Mouse (Mus musculus): Measurements from ENCODE around the gene Cib1. TPM values are rescaled to one million over a fixed set of nuclear protein-coding genes. Genes with fewer than 3 reads are reported as not detected.

Gene Cib1
- 285 and 306 TPM in 2 replicates for polyA plus RNA-seq (2015; fragmentation: Nextera tagmentation; extraction: Ambion mirVana)

DNA sequence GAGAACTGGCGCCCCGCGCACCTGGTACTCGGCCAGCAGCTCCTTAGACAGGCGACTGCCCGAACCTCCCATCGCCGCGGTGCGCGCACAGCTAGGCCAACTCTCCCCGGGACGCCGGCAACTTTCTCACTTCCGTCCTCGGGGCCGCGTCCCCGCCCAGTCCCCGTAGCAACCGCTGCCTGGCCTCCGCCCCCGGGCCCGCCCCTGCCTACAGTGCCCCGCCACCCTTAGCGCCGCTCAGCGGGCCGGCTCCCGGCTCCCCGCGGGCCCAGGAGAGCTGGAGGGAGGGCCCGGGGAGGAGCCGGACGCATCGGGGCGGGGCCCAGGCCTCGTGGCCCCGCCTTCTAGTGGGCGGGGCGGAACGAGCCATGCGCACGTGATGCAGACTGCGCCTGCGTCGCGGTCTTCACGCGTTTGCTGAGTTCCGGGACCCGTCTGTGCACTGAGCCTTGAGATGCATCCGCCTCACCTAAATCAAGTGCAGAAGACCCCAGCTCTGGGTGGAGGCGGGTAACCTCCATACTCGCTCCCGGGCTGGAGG lies at the start of gene Cib1, which contains the start of gene Gdpgp1:
TSS of gene Cib1 (minus strand) at position 325 of the 541 bp plus-strand sequence.
TSS of gene Gdpgp1 (plus strand) at position 377 of the 541 bp plus-strand sequence.
- Histone ChIP-seq H3K4me2 (ENCODE audit: low read depth, low read length) (peak within 1 kb of the TSS; percentile 61), H3K36me3 (ENCODE audit: control insufficient read depth, insufficient read depth, low read length) (0 out of 2 replicates have a peak, but pooled peaks cover 4% of the 10 kb centered on the region), H3K9ac (ENCODE audit: low read depth, low read length) (peak within 1 kb of the TSS; percentile 78), H3K4me3 (ENCODE audit: low read length) (peak within 1 kb of the TSS; percentile 78), H3K27me3 (replicated peaks; ENCODE audit: control insufficient read depth, insufficient read depth, low read length) (no peaks in the 10 kb centered on the region), H3K4me1 (ENCODE audit: control insufficient read depth, insufficient read depth, low read length) (peaks cover 7% of the 10 kb centered on the region), H3K9me3 (ENCODE audit: control insufficient read depth, low read length) (no peaks in the 10 kb centered on the region), H3K27ac (ENCODE audit: low read length) (peak within 1 kb of the TSS; percentile 93)
- WGBS, result under 1% methylated on average over 56 of the region's 56 CpGs
- peak; percentile 99 for ATAC-seq

DNA sequence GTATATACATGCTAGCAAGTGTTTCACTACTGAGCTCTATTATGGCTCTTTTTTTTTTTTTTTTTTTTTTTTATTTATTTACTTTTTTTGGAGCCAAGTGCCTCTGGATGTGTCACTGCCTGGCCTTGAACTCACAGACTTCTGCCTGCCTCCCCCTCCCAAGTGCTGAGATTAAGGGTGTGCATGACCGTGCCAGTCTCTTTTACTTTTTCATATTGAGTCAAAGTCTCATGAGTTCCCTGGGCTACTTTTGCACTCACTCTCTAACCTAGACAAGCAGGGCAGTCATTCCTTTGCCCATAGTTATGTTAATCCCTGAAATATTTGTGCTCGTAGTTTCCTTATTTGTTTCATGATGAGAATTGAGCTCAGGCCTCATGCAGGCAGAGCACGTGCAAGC lies 49.0 kb upstream of the Cib1 start:
- peaks cover 17% of the 10 kb centered on the region for H3K36me3 ChIP-seq (ENCODE audit: control insufficient read depth, insufficient read depth, low read length)
- no peak overlapping the region for H3K4me2 ChIP-seq (ENCODE audit: low read depth, low read length)
- no peak for ATAC-seq
- WGBS, result 83% methylated on average over 3 of the region's 3 CpGs
- no peaks in the 10 kb centered on the region for H3K9me3 ChIP-seq (ENCODE audit: control insufficient read depth, low read length)
- H3K9ac ChIP-seq (ENCODE audit: low read depth, low read length), result no peak overlapping the region
- no peaks in the 10 kb centered on the region for H3K4me1 ChIP-seq (ENCODE audit: control insufficient read depth, insufficient read depth, low read length)
- H3K27me3 ChIP-seq (replicated peaks; ENCODE audit: control insufficient read depth, insufficient read depth, low read length), result no peaks in the 10 kb centered on the region
- H3K4me3 ChIP-seq (ENCODE audit: low read length), result no peak overlapping the region
- no peak overlapping the region for H3K27ac ChIP-seq (ENCODE audit: low read length)

DNA sequence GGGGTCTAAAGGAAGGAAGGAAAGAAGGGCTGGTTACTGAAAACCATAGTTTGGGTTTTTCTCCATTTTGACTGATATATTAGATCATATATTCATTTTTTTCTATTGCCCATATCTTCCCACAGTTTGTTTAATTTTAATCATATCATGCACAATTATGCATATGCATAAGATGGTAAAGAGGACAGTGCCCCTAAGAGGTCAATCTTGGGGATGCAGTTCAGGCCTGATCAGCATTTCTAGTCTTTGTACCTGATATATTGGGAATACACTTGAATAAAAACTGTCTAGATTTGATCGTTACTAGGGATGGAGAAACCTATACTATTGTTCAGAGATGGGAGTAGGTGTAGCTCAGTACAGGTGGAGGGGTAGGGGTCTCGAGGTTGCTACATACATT lies 48.4 kb upstream of the Cib1 start:
- Histone ChIP-seq H3K36me3 (ENCODE audit: control insufficient read depth, insufficient read depth, low read length) (peaks cover 21% of the 10 kb centered on the region; the same call in 1 of the 2 replicates), H3K4me2 (ENCODE audit: low read depth, low read length) (no peak overlapping the region), H3K4me1 (ENCODE audit: control insufficient read depth, insufficient read depth, low read length) (no peaks in the 10 kb centered on the region), H3K4me3 (ENCODE audit: low read length) (no peak overlapping the region), H3K9me3 (ENCODE audit: control insufficient read depth, low read length) (no peaks in the 10 kb centered on the region), H3K9ac (ENCODE audit: low read depth, low read length) (no peak overlapping the region), H3K27ac (ENCODE audit: low read length) (no peak overlapping the region), H3K27me3 (replicated peaks; ENCODE audit: control insufficient read depth, insufficient read depth, low read length) (no peaks in the 10 kb centered on the region)
- WGBS, result 89% methylated on average over 2 of the region's 2 CpGs
- no peak for ATAC-seq

DNA sequence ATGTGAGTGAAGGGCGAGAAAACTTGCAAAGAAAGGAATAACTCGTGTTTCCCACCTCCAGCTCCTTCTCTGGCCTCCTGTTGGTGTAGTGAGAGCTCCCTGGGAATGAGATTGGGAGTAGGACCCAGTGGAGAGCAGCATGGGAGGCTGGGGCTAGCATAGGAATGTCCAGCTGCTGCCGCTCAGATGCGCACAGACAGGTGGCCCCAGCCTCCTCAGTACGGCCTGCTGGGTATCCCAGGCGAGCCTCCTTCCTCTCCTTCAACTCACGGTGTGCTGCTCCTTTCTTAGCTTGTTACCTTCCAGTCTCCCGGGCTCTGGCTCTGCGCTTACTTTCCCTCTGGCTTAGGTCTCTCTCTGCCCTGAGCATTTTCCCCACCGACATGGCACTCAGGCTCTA lies 47.4 kb upstream of the Cib1 start:
- H3K4me2 ChIP-seq (ENCODE audit: low read depth, low read length), result no peak overlapping the region
- H3K4me3 ChIP-seq (ENCODE audit: low read length), result no peak overlapping the region
- no peaks in the 10 kb centered on the region for H3K9me3 ChIP-seq (ENCODE audit: control insufficient read depth, low read length)
- WGBS, result 77% methylated on average over 10 of the region's 10 CpGs
- no peaks in the 10 kb centered on the region for H3K4me1 ChIP-seq (ENCODE audit: control insufficient read depth, insufficient read depth, low read length)
- H3K36me3 ChIP-seq (ENCODE audit: control insufficient read depth, insufficient read depth, low read length), result peaks cover 23% of the 10 kb centered on the region
- H3K9ac ChIP-seq (ENCODE audit: low read depth, low read length), result no peak overlapping the region
- ATAC-seq, result no peak
- H3K27ac ChIP-seq (ENCODE audit: low read length), result no peak overlapping the region
- H3K27me3 ChIP-seq (replicated peaks; ENCODE audit: control insufficient read depth, insufficient read depth, low read length), result no peaks in the 10 kb centered on the region

DNA sequence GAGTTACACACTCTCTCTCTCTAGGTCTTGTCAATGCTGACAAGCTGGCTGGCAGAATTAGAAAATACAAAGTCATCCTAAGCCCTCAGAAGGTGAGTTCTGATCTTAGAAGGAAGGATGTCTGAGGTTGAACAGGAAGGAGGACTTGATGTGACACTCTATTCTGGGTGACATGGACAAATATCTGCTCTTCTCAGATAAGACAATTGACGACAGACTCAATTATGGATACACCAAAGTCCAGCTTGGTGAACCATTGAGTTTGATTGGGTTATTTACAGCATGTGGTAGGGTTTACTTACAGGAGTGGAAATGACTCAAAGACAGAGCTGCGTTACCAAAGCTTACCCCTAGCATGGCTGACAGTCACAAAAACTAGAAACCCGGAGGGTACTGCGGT lies 43.8 kb upstream of the Cib1 start:
- Histone ChIP-seq H3K36me3 (ENCODE audit: control insufficient read depth, insufficient read depth, low read length) (peaks cover 23% of the 10 kb centered on the region), H3K27me3 (replicated peaks; ENCODE audit: control insufficient read depth, insufficient read depth, low read length) (no peaks in the 10 kb centered on the region), H3K4me1 (ENCODE audit: control insufficient read depth, insufficient read depth, low read length) (no peaks in the 10 kb centered on the region), H3K27ac (ENCODE audit: low read length) (no peak overlapping the region), H3K4me2 (ENCODE audit: low read depth, low read length) (no peak overlapping the region), H3K9me3 (ENCODE audit: control insufficient read depth, low read length) (no peaks in the 10 kb centered on the region), H3K9ac (ENCODE audit: low read depth, low read length) (no peak overlapping the region), H3K4me3 (ENCODE audit: low read length) (no peak overlapping the region)
- no peak for ATAC-seq
- 93% methylated on average over 4 of the region's 4 CpGs for WGBS

DNA sequence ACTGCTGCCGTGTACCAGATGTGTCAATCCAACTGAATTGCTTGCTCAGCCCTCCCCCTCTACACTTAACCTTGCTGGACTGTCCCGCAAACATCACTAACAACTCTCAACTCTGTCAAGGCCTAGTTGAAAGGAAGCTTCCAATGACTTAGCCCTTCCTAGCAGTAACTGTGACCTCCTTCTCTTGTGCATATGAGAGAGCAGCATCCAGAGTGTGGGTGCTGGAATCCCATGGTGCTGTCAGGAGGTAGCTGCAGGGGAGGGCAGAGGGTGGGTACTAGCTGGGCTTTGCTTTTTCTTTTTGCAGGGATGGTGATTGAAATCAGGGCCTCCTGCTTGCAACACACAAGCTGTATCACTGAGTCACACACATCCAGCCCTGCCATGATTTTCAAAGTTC lies 40.8 kb upstream of the Cib1 start:
- WGBS, result 92% methylated on average over 2 of the region's 2 CpGs
- Histone ChIP-seq H3K9me3 (ENCODE audit: control insufficient read depth, low read length) (no peaks in the 10 kb centered on the region), H3K9ac (ENCODE audit: low read depth, low read length) (no peak overlapping the region), H3K27ac (ENCODE audit: low read length) (no peak overlapping the region), H3K4me1 (ENCODE audit: control insufficient read depth, insufficient read depth, low read length) (peaks cover 11% of the 10 kb centered on the region), H3K36me3 (ENCODE audit: control insufficient read depth, insufficient read depth, low read length) (peaks cover 23% of the 10 kb centered on the region), H3K4me3 (ENCODE audit: low read length) (no peak overlapping the region), H3K4me2 (ENCODE audit: low read depth, low read length) (no peak overlapping the region), H3K27me3 (replicated peaks; ENCODE audit: control insufficient read depth, insufficient read depth, low read length) (no peaks in the 10 kb centered on the region)
- no peak for ATAC-seq

DNA sequence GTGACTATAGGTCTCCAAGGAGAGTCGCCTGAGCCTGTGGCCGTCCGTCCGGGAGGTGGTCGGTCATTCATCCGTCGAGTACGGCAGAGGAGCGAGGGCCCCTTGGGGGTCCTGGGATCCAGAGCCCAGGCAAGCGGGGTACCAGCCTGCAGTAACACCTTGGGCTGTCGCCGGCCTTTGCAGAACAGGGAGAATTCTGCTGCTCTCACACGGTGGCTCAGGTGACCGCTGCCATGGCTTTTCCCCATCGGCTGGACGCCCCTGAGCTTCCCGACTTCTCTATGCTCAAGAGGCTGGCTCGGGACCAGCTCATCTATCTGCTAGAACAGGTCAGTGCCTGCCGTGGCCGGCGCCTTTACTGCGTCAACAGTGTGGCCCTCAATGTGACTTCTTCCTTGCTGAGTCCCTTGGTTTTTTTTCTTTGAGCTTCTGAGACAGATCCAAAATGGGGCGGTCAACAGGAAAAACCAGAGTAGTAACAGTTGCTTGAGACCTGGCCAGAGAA lies 37.2 kb upstream of the Cib1 start:
- under 1% methylated on average over 23 of the region's 23 CpGs for WGBS
- H3K9ac ChIP-seq (ENCODE audit: low read depth, low read length), result peak overlapping the region; percentile 86
- ATAC-seq, result peak; percentile 74

DNA sequence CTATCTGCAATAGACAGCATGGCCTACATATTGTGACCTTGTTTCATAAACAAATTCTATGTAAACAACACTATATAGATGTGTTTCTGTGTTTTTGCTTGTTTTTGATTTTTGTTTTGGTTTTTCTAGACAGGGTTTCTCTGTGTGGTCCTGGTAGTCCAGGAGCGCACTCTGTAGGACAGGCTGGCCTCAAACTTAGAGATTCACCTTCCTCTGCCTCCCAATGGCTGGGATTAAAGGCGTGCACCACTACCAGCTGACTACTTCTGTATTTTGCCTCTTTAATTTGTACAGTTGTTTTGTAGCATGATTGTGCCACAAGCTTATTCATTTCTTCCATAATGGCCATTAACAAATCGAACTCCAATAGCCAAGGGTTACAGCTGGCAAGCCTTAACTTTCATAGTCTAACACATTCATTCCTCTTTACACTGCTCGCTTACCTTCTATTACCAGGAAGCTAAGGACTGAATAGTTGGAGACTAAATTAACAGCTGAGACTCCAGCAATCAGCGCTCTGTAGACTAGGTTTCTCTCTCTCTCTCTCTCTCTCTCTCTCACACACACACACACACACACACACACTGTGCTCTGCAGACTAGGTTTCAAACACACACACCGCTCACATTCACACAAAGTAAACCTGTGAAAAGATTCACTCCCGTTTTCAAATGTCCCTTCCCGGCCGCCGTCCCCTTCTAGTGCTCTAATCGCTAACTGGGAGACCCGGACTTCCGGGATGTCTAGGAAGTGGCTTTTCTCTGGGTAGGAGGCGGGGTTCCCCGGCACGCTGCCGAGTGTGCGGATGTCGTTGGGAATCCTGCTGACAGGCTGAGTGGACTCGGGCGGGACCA lies 36.5 kb upstream of the Cib1 start, which contains the start of gene Vps33b:
TSS of gene Vps33b (plus strand) at position 753 of the 854 bp plus-strand sequence.
- peak; percentile 96 for ATAC-seq
- peak within 1 kb of the TSS; percentile 86 for H3K9ac ChIP-seq (ENCODE audit: low read depth, low read length)
- H3K4me1 ChIP-seq (ENCODE audit: control insufficient read depth, insufficient read depth, low read length), result peaks cover 12% of the 10 kb centered on the region
- H3K27ac ChIP-seq (ENCODE audit: low read length), result peak within 1 kb of the TSS; percentile 65
- H3K9me3 ChIP-seq (ENCODE audit: control insufficient read depth, low read length), result no peaks in the 10 kb centered on the region
- H3K27me3 ChIP-seq (replicated peaks; ENCODE audit: control insufficient read depth, insufficient read depth, low read length), result no peaks in the 10 kb centered on the region
- peak within 1 kb of the TSS; percentile 84 for H3K4me2 ChIP-seq (ENCODE audit: low read depth, low read length)
- WGBS, result 4% methylated on average over 21 of the region's 21 CpGs
- peaks cover 12% of the 10 kb centered on the region for H3K36me3 ChIP-seq (ENCODE audit: control insufficient read depth, insufficient read depth, low read length)
- H3K4me3 ChIP-seq (ENCODE audit: low read length), result peak within 1 kb of the TSS; percentile 79

More for the DNA sequence above, 37.2 kb upstream of the Cib1 start:
- no peaks in the 10 kb centered on the region for H3K9me3 ChIP-seq (ENCODE audit: control insufficient read depth, low read length)
- peak overlapping the region; percentile 84 for H3K4me2 ChIP-seq (ENCODE audit: low read depth, low read length)
- H3K27me3 ChIP-seq (replicated peaks; ENCODE audit: control insufficient read depth, insufficient read depth, low read length), result no peaks in the 10 kb centered on the region
- H3K27ac ChIP-seq (ENCODE audit: low read length), result peak overlapping the region; percentile 65
- peaks cover 14% of the 10 kb centered on the region for H3K36me3 ChIP-seq (ENCODE audit: control insufficient read depth, insufficient read depth, low read length)
- H3K4me3 ChIP-seq (ENCODE audit: low read length), result peak overlapping the region; percentile 79
- H3K4me1 ChIP-seq (ENCODE audit: control insufficient read depth, insufficient read depth, low read length), result peaks cover 12% of the 10 kb centered on the region

DNA sequence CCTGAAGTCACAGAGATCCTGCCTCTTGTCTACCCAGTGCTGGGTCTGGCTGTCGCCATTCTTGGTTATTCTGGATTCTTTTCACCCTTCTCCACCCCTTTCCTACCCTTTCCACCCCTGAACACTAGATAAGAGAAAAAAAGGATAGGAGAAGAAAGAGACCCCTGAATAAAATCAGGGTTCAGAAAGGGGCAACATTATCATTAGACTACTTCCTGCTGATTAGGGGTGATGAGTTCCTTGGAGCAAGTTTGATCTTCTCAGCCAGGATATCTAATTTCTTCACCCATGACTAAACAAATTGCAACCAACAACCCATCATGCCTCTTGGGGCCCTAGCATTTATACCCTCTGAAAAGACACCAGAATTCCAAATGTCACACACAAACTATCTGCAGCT lies 35.2 kb upstream of the Cib1 start:
- Histone ChIP-seq H3K9ac (ENCODE audit: low read depth, low read length) (no peak overlapping the region), H3K4me3 (ENCODE audit: low read length) (no peak overlapping the region), H3K4me2 (ENCODE audit: low read depth, low read length) (no peak overlapping the region), H3K4me1 (ENCODE audit: control insufficient read depth, insufficient read depth, low read length) (peaks cover 12% of the 10 kb centered on the region), H3K9me3 (ENCODE audit: control insufficient read depth, low read length) (no peaks in the 10 kb centered on the region), H3K27me3 (replicated peaks; ENCODE audit: control insufficient read depth, insufficient read depth, low read length) (no peaks in the 10 kb centered on the region), H3K27ac (ENCODE audit: low read length) (no peak overlapping the region), H3K36me3 (ENCODE audit: control insufficient read depth, insufficient read depth, low read length) (peaks cover 11% of the 10 kb centered on the region)
- WGBS, result 70% methylated on average over 1 of the region's 1 CpGs
- no peak for ATAC-seq
